Mouse (Mus musculus): ENCODE data around the gene Sergef.
A peak's percentile ranks its signal among the peaks of the same experiment; 100 is the strongest.

Gene Sergef

DNA sequence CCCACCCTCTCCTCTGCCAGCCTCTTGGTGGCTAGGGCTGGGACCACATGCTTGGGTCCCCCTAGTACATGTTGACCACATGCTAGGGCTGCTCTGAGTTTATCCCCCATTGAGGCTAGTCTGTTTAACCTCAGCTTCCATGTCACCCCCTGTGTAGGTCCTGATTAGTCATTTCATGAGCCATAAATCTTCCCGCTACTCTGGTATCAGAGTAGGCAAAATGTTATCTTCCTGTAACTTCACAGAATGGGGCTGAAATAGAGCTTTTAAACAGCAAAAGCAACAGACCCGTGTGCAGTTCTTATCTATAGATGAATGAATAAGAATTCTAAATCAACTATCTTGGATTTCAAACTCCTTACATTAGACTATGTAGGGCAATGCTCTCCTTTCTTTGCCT lies 138.1 kb downstream of the Sergef start:
- no peak for DNase-seq (ENCODE audit: low spot score)

GRCm38 (mm10) chr7:46499561-46499960 lies 140.0 kb downstream of the Sergef start:
- DNase-seq (ENCODE audit: low spot score): no peak

GRCm38 (mm10) chr7:46492134-46492678 lies 147.4 kb downstream of the Sergef start:
- DNase-seq (ENCODE audit: low spot score): peak; percentile 48

- no peak for DNase-seq (ENCODE audit: low spot score)
Measured at GRCm38 (mm10) chr7:46487354-46487753, 152.3 kb downstream of the Sergef start.

- no peak for DNase-seq (ENCODE audit: low spot score)
Measured at GRCm38 (mm10) chr7:46486761-46487160, 152.8 kb downstream of the Sergef start.

DNA sequence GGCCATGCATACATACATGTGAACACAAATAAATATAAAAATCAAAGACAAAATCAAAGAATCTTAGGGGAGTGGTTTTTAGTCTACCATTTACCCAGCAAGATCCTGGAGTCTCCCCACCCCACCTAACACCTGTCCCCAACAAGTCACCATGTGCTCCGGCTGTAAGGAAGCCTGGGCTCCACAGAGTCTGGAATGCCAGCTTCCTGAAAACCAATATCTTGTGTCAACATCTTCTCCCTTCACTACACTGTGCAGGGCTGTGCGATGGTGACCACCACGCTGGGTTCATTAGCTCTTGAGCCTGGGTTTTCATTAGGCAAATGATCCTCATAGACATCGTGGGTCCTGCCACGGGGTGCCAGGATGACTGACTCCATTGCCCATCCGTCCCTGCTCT lies 155.4 kb downstream of the Sergef start:
- DNase-seq (ENCODE audit: low spot score): no peak

GRCm38 (mm10) chr7:46483050-46483449 lies 156.6 kb downstream of the Sergef start:
- no peak for DNase-seq (ENCODE audit: low spot score)

- DNase-seq (ENCODE audit: low spot score): no peak
Measured at GRCm38 (mm10) chr7:46482099-46482531, 157.5 kb downstream of the Sergef start.

- DNase-seq (ENCODE audit: low spot score): no peak
Measured at GRCm38 (mm10) chr7:46479793-46480192, 159.8 kb downstream of the Sergef start.

- no peak for DNase-seq (ENCODE audit: low spot score)
Measured at GRCm38 (mm10) chr7:46477456-46477855, 162.2 kb downstream of the Sergef start.

GRCm38 (mm10) chr7:46475464-46475863 lies 164.1 kb downstream of the Sergef start:
- no peak for DNase-seq (ENCODE audit: low spot score)

DNA sequence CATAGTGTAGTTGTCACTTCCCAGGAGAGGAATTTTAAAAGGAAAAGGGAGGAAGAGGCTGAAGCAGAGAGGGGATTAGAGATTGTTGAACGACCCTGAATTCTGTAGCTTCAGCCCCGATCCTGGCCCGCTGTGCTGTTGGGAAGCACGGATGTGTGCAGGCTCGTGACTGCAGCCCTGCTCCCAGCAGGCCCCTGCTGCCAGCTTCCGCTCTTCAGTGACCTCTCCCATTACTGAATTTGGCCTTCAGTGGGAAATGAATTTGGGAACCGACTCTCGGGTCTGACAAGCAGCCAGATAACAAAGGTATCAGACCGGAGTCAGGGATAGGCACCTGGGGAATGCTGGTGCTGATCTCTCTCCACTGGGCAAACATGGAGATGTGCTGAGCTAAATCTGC lies 166.5 kb downstream of the Sergef start:
- DNase-seq (ENCODE audit: low spot score): no peak

DNA sequence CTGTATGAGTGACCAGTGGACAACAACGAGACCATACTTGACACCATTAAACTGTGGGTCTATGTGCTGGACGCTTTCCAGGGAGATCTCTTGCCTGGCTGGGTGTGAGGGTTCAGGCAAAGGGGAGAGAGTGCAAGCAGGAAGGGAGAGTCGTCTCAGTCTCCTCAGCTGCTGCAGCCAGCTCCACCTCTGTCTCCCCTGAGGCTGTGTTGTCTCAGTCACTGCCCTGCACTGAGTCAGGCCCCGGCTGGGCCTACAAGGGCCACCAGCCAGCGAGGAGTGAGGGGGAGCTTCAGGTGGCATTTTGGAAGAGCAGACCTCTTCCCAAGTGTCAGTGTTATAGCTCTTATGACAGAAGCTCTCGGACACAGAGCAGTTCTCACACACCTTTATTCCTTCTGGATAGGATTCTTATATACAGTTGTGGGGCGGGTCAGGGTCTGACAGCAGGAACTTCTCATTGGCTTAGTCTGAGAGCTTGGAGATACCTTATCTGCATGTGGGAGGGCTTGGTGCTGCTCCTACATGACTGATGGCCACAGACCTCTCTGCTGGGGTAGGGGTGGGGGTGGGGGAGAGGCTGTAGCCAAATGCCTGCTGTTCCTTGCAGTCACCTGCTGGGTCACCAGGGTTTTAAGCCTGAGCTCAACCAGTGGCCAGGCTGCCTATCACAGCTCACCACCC lies 168.4 kb downstream of the Sergef start:
- no peak for DNase-seq (ENCODE audit: low spot score)

DNA sequence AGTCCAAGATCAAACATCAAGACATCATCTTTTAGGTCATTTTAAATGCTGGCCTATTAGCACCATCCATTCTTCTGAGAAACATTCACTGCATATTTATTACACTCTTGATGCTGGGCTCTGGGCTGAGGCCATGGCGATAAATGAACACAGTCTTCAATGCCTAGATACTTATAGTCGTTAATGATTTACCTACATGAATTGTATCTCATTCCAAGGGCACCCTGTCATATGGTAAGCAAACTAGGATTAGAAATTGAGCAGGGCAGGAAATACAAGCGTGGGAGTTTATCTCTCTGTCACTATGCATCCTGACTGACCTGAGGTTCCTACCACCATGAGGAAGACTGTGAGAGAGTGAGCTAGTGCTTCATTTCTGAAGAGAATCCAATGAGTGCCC lies 170.1 kb downstream of the Sergef start:
- DNase-seq (ENCODE audit: low spot score): no peak

DNA sequence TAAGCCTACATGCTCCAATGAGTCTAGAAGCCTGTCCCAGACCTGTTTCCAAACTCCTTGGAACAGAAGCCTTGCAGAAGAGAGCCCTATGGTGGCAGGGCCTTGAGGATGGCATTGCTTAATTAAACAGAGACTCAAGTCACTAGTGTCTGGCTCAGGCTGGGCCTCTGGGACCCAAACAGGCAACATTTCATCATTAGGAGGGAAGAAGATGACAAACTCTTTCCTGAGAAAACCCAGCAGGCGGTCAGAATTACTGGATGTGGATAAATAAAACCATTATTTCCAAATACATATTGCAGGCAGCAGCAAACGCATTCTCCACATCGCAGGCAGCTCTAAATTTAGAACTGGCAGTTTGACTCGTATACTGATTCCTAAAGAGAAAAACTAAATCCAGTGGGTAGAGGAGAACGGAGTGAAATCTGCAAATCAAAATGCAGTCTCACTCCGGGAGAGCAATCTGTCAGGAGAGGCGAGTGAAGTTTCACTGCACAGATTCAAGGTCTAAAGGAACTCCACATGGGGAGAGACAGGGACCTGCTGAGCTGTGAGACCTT lies 173.1 kb downstream of the Sergef start:
- no peak for DNase-seq (ENCODE audit: low spot score)

DNA sequence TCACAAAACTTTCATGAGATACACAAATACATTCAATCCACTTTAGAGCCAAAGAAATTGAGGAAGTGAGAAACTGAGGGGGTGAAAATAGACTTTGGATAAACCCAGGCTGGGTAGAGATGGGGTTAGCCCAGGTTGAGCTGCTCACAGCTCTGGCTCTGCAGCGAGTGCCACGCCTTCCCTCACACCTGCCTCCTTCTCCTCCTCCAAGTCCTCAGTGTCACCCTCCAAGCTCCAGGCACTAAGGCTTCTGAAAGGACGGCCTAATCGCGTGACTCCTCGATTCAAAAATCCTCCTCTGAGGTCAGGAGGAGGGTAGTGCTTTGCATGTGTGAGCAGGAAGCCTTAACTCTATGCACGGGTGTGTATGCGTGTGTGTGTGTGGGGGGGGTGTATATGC lies 176.5 kb downstream of the Sergef start:
- no peak for DNase-seq (ENCODE audit: low spot score)

- no peak for DNase-seq (ENCODE audit: low spot score)
Measured at GRCm38 (mm10) chr7:46462287-46462686, 177.3 kb downstream of the Sergef start.

- DNase-seq (ENCODE audit: low spot score): no peak
Measured at GRCm38 (mm10) chr7:46459605-46460245, 179.9 kb downstream of the Sergef start.

GRCm38 (mm10) chr7:46459200-46459599 lies 180.4 kb downstream of the Sergef start:
- no peak for DNase-seq (ENCODE audit: low spot score)

GRCm38 (mm10) chr7:46457889-46458288 lies 181.7 kb downstream of the Sergef start:
- no peak for DNase-seq (ENCODE audit: low spot score)

DNA sequence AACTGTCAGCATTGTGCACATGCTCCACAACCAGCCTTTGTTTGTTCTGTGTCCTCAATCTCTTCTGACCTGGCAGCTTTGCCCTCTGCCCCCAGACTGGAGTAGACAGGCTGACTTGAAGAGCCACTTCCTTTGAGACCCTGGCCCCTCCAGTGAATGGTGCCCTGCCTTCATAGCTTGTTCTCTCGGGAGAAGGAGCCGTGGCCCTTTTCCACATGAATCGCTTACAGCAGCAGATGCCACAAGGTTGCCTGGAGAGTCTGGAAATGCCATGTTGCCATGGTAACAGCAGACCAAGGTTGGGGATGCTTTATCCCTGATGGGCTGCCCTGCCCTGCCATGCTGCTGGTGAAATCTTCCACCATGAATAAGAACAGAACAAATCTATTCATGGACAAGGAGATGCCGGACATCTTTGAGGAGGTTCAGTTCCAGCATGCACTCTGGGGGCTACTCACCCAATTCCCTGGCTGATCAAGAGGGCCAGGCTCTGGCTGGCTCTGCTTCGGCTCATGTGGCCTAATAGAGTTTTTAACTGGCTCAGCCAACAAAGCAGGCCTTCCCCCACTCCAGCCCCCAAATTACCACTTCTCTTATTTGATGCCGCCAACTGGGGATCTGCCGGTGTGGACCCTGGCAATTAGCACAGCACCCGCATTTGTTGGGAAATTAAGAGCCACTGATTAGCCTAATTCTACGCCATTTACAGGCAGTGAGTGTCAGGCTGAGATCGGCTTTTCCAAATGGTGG lies 185.5 kb downstream of the Sergef start:
- peak; percentile 69 for DNase-seq (ENCODE audit: low spot score)

GRCm38 (mm10) chr7:46448922-46449645 lies 190.5 kb downstream of the Sergef start:
- DNase-seq (ENCODE audit: low spot score): peak; percentile 44

Measured in retina, embryonic 14.5 days (tissue).